Mouse (Mus musculus) sigmoid colon, adult 10 weeks (tissue): ENCODE measurements around the gene Tmem60. TPM values are rescaled to one million over a fixed set of nuclear protein-coding genes. Genes with fewer than 3 reads are reported as not detected.

Source experiments
- polyA plus RNA-seq: library from polyadenylated mRNA; stranded (reverse); fragments of 350-450 nt; fragmentation: Illumina TruSeq; extraction: RNeasy Lipid Tissue Mini Kit (QIAGEN cat#74804); gene quantifications from one replicate; pipeline ENCODE4 v1.2.3, GENCODE M21; 2014; ENCODE audit warnings: low read depth, low replicate concordance

Gene Tmem60
- polyA plus RNA-seq: 37.9 TPM

GRCm38 (mm10) chr5:20881915-20882800 lies at the start of gene Tmem60, which contains the start of gene Phtf2:
Gene Tmem60, plus strand, starts transcription at chr5:20882191.
Gene Phtf2, minus strand, starts transcription at chr5:20882124.

Other genes with a start within 250 kb of the Tmem60 start
- gene Phtf2, start 67 bp upstream of the Tmem60 start, polyA plus RNA-seq: 12.8 TPM
- gene Rsbn1l, start 74.2 kb downstream of the Tmem60 start, polyA plus RNA-seq: 65.7 TPM
- gene Ptpn12, start 173.7 kb downstream of the Tmem60 start, polyA plus RNA-seq: 142 TPM